13 mouse cellular contexts compared by ENCODE assay signal in the genomic region with DNA sequence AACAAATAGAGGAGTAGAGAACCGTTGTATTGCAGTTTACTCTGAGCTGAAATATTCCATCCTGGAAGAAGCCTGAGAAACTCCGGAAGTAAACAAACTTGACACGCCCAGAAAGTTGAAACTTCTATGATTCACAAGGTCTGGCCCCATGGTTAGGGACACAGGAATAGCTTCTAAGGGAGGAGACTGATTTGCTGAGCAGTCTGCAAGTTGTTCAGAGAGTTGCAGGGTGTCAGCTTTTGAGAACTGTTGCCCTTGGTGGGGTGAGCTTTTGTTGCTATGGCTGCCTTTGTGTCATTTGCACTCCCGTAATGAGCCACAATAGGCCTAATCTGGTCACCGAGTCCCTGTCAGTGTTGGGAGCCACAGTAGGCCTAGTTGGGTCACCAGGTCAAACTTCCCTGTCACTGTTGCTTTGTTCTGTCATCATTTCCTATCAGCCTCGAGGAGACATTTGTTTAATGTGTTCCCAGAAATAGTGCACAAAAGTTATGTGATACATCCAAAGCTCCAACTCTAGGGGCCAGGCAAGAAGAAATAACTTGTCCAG.
"Had no signal": no experiment of that assay in that cellular context is flagged by ENCODE, and none has a peak within 500 bp of the region (broad histone marks: within the 10 kb centered on the region; RNA-seq: fewer than 3 reads in every experiment).

No protein-coding gene starts in this region.

- DNase-seq: liver; liver, embryonic 13.5 days; liver, postnatal 0 days; lung, postnatal 14 days; right cerebral cortex, postnatal 14 days; thymus, postnatal 36 days had no signal

- H3K27me3 ChIP-seq: kidney, embryonic 15.5 days; limb, embryonic 12.5 days; liver, embryonic 13.5 days; lung, embryonic 15.5 days; megakaryocyte, embryonic 14.5 days; neural tube, embryonic 12.5 days had no signal

- H3K4me3 ChIP-seq: kidney, embryonic 15.5 days; limb, embryonic 12.5 days; liver, embryonic 13.5 days; lung, embryonic 15.5 days; megakaryocyte, embryonic 14.5 days; midbrain, embryonic 13.5 days; neural tube, embryonic 12.5 days had no signal

- H3K36me3 ChIP-seq: kidney, embryonic 15.5 days; limb, embryonic 12.5 days; liver, embryonic 13.5 days; lung, embryonic 15.5 days; midbrain, embryonic 13.5 days; neural tube, embryonic 12.5 days had no signal

- H3K9me3 ChIP-seq: kidney, embryonic 15.5 days; limb, embryonic 12.5 days; liver, embryonic 13.5 days; lung, embryonic 15.5 days; midbrain, embryonic 13.5 days; neural tube, embryonic 12.5 days had no signal

- H3K4me1 ChIP-seq: kidney, embryonic 15.5 days; limb, embryonic 12.5 days; liver, embryonic 13.5 days; lung, embryonic 15.5 days; megakaryocyte, embryonic 14.5 days had no signal

- H3K4me2 ChIP-seq: kidney, embryonic 15.5 days; limb, embryonic 12.5 days; liver, embryonic 13.5 days; lung, embryonic 15.5 days; midbrain, embryonic 13.5 days; neural tube, embryonic 12.5 days had no signal

- H3K27ac ChIP-seq: kidney, embryonic 15.5 days; limb, embryonic 12.5 days; liver, embryonic 13.5 days; lung, embryonic 15.5 days; macrophage; midbrain, embryonic 13.5 days; neural tube, embryonic 12.5 days had no signal

- H3K9ac ChIP-seq: kidney, embryonic 15.5 days; limb, embryonic 12.5 days; liver, embryonic 13.5 days; liver, postnatal 0 days; lung, embryonic 15.5 days; midbrain, embryonic 13.5 days; neural tube, embryonic 12.5 days had no signal

- ATAC-seq: liver, postnatal 0 days; midbrain, embryonic 13.5 days had no signal
